Mouse (Mus musculus): ENCODE measurements around the gene Telo2. TPM values are rescaled to one million over a fixed set of nuclear protein-coding genes. Genes with fewer than 3 reads are reported as not detected.

Telo2 gene
- polyA plus RNA-seq, 1 experiment = 2.0 TPM

DNA sequence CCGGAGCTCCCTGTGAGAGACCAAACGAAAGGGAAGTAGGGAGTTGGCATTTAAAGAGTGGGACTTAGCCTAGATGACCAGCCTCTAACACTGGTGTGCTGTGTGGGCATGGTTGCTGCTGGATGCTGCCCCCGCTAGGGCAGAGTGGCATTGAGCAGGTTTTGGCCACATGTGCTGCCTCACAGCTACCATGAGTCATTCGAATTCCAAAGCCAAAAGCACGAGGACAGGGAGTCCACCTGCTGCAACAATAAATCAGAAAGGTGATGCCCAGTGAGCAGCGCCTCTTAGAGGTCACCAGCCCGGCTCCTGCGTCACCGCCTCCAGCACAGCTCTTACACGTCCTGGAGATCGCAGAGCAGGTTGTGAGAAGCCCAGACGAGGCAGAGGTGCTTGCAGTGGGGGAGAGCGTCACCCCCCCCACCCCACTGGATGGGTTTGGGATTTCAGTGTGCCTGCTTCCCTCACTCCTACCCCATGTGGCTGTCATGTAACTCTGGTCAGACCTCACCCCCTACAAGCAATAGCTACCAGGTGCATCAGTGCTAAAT is 30.9 kb downstream of the Telo2 start:
- Histone ChIP-seq H3K4me1 (ENCODE audit: control insufficient read depth) (peaks cover 46% of the 10 kb centered on the region), H3K36me3 (ENCODE audit: control insufficient read depth) (peaks cover 22% of the 10 kb centered on the region), H3K9me3 (ENCODE audit: control insufficient read depth, low read length) (peaks cover 5% of the 10 kb centered on the region), H3K27me3 (ENCODE audit: control insufficient read depth) (no peaks in the 10 kb centered on the region), H3K4me3 (replicated peaks) (no peak overlapping the region)
- TF ChIP-seq GATA1 (IDR thresholded peaks at IDR 0.05; ENCODE audit: low read length) = no peak
- no peak for TF ChIP-seq TAL1 (IDR thresholded peaks at IDR 0.05; ENCODE audit: low read length)

DNA sequence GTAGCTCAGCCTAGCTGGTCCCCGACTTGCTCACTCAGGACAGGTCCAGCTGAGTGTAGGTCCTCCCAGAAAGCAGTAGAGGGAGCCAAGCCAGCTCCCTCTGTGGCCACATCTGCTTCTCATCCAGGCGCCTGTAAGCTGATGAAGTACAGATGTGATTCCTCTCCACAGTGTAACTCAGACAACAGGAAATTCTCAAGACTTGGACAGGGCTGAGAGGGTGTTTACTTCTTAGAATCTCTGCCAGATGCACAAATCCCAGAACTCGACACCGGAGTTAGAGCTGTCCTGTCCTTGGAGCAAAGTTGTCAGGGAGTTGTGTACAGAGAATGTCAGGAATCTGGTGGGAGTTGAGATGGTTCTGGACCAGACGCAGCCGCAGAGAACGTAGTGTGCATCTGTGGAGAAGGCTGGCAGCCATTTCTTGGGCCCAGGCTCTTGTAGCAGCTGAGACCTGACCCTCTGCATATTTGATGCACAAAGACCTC is 32.3 kb downstream of the Telo2 start, which contains the start of gene Tmem204:
Gene Tmem204, minus strand, starts transcription at position 148 of the 488 bp plus-strand sequence.
- TF ChIP-seq TAL1 (IDR thresholded peaks at IDR 0.05; ENCODE audit: low read length) (no peak), GATA1 (IDR thresholded peaks at IDR 0.05; ENCODE audit: low read length) (no peak)
- Histone ChIP-seq H3K4me1 (ENCODE audit: control insufficient read depth) (peaks cover 32% of the 10 kb centered on the region), H3K36me3 (ENCODE audit: control insufficient read depth) (peaks cover 10% of the 10 kb centered on the region), H3K4me3 (replicated peaks) (no peak within 1 kb of the TSS), H3K27me3 (ENCODE audit: control insufficient read depth) (no peaks in the 10 kb centered on the region), H3K9me3 (ENCODE audit: control insufficient read depth, low read length) (peaks cover 2% of the 10 kb centered on the region)

DNA sequence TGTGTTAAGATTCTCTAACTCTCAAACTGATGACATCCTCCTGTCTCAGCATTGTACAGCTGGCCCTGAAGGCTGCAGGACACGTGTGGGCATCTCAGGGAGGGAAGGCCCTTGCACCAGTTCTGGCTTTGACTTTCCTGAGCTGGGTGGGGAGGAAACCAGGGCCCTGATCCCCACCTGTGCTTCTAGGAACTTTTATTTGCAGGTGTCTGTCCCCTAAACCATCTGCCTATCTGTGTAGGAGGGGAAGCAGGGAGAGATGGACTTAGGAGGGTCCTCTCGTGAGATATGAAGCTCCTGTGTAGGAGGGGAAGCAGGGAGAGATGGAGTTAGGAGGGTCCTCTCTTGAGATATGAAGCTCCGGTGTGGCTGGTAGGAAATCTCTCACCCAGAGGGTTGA is 32.9 kb downstream of the Telo2 start:
- peaks cover 4% of the 10 kb centered on the region for H3K36me3 ChIP-seq (ENCODE audit: control insufficient read depth)
- H3K9me3 ChIP-seq (ENCODE audit: control insufficient read depth, low read length) = no peaks in the 10 kb centered on the region
- no peaks in the 10 kb centered on the region for H3K27me3 ChIP-seq (ENCODE audit: control insufficient read depth)
- H3K4me1 ChIP-seq (ENCODE audit: control insufficient read depth) = peaks cover 26% of the 10 kb centered on the region
- H3K4me3 ChIP-seq (replicated peaks) = no peak overlapping the region
- TF ChIP-seq GATA1 (IDR thresholded peaks at IDR 0.05; ENCODE audit: low read length) (no peak), TAL1 (IDR thresholded peaks at IDR 0.05; ENCODE audit: low read length) (no peak)

DNA sequence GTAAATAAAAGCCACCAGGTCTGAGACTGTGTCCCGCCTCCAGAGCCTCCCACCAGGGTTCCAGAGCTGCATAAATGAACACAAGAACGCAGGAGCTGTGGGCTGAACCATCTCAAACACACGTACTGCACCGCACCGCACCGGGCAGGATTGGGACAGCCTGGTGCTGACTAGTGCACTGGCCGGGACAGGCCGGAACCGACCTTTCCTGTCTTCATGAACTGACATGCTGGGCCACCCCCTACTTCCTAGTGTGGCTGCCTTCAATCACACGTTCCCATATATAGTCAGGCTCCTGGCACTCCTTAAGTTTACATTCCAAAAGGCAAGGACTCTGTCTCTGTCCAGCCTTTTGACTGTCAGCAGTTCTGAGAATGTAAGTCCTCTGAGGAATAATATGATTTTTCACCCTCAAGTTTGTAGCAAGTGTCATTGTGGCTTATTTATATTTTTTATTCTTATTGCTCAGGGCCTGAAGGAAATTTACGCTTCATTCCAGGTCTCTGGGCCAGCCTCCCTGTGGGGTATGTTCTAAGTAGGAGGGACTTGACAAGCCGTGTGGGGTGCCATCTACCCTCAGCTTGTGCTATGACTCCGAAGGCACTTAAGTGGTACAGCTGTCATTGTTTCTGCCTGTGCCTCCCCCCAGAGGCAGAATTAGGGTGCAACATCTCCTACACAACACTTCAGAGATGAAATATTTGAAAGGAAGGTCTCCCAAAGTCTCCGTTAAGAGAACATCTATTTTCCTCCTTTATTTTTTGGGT is 33.5 kb downstream of the Telo2 start:
- no peak overlapping the region for H3K4me3 ChIP-seq (replicated peaks)
- TF ChIP-seq GATA1 (IDR thresholded peaks at IDR 0.05; ENCODE audit: low read length) (no peak), TAL1 (IDR thresholded peaks at IDR 0.05; ENCODE audit: low read length) (no peak)
- no peaks in the 10 kb centered on the region; the same call in 1 of the 2 replicates for H3K36me3 ChIP-seq (ENCODE audit: control insufficient read depth)
- no peaks in the 10 kb centered on the region for H3K27me3 ChIP-seq (ENCODE audit: control insufficient read depth)
- no peaks in the 10 kb centered on the region for H3K9me3 ChIP-seq (ENCODE audit: control insufficient read depth, low read length)
- peaks cover 19% of the 10 kb centered on the region for H3K4me1 ChIP-seq (ENCODE audit: control insufficient read depth)

DNA sequence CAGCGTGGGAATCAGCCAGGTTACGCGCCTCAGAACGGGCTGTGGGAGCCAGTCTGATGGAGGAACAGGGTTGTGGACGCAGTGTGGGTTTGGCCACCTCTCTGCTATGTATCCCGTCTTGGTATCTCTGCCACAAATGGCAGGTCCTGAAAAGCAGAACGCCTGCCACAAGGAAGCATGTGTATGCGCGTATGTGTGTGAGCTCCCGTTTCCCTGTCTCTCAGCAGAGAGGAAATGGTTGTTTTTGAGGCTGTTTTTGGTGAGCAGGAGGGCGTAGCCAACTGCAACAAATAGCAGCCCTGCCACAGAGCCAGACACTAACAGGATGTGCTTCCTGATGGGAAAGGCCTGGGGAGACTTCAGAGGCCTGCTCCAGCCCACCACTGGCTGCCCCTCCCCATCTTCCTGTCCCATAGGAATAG is 34.8 kb downstream of the Telo2 start:
- no peak overlapping the region for H3K4me3 ChIP-seq (replicated peaks)
- TF ChIP-seq GATA1 (IDR thresholded peaks at IDR 0.05; ENCODE audit: low read length) (no peak), TAL1 (IDR thresholded peaks at IDR 0.05; ENCODE audit: low read length) (no peak)
- H3K9me3 ChIP-seq (ENCODE audit: control insufficient read depth, low read length) = no peaks in the 10 kb centered on the region
- no peaks in the 10 kb centered on the region; the same call in 1 of the 2 replicates for H3K36me3 ChIP-seq (ENCODE audit: control insufficient read depth)
- no peaks in the 10 kb centered on the region for H3K27me3 ChIP-seq (ENCODE audit: control insufficient read depth)
- H3K4me1 ChIP-seq (ENCODE audit: control insufficient read depth) = peaks cover 6% of the 10 kb centered on the region

DNA sequence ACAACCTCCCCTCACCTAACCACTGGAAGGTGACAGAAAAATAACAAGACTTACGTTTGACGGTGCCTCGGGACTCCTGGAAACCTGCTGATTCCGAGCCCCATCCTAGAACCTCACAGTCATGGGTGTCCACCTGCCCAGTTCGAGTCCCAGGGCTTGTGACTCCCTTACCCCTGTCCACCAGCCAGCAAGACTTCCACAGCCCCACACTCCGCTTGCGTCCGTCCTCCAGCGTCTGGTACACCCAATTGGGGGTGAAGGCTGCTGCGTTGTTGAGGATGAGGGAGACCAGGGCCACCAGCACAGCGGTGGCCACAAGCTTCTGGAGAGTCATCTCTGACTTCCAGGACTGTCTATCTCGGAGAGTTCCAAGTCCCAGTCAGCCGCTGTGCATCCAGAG is 35.6 kb downstream of the Telo2 start:
- H3K9me3 ChIP-seq (ENCODE audit: control insufficient read depth, low read length) = no peaks in the 10 kb centered on the region
- no peaks in the 10 kb centered on the region; the same call in 1 of the 2 replicates for H3K36me3 ChIP-seq (ENCODE audit: control insufficient read depth)
- H3K4me3 ChIP-seq (replicated peaks) = peak overlapping the region; percentile 8
- no peaks in the 10 kb centered on the region for H3K4me1 ChIP-seq (ENCODE audit: control insufficient read depth)
- H3K27me3 ChIP-seq (ENCODE audit: control insufficient read depth) = no peaks in the 10 kb centered on the region
- no peak for TF ChIP-seq TAL1 (IDR thresholded peaks at IDR 0.05; ENCODE audit: low read length)
- no peak for TF ChIP-seq GATA1 (IDR thresholded peaks at IDR 0.05; ENCODE audit: low read length)

DNA sequence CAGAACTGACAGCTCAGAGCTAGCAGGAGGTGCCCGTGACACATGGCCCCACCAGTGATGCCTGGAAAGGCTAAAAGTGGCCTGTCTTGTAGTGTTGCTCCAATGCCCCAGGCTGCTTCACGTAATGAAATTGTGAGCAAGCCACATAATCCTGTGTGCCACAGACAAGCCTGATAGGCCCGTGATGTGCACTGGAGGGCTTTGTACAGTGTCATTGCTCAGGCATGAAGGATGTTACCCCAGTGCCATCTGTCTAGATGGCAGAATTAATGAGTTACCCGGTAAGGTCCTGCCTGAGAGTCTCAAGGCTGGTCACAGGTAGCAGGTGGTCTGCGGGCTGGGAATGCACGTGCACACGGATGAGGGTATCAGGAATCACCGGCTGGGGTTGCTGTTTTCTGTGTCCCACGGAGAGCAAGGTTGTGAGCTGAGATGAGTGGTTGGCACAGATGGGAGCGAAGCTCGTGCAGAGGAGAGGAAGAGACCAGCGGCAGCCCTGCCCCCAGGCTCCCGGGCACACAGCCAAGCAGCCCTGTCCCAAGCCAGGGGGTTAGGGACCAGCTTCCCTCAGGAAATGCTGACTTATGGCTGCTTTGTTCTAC is 37.9 kb downstream of the Telo2 start:
- Histone ChIP-seq H3K27me3 (ENCODE audit: control insufficient read depth) (no peaks in the 10 kb centered on the region), H3K36me3 (ENCODE audit: control insufficient read depth) (no peaks in the 10 kb centered on the region; the same call in 1 of the 2 replicates), H3K4me1 (ENCODE audit: control insufficient read depth) (no peaks in the 10 kb centered on the region), H3K4me3 (replicated peaks) (no peak overlapping the region), H3K9me3 (ENCODE audit: control insufficient read depth, low read length) (no peaks in the 10 kb centered on the region)
- no peak for TF ChIP-seq GATA1 (IDR thresholded peaks at IDR 0.05; ENCODE audit: low read length)
- TF ChIP-seq TAL1 (IDR thresholded peaks at IDR 0.05; ENCODE audit: low read length) = no peak

DNA sequence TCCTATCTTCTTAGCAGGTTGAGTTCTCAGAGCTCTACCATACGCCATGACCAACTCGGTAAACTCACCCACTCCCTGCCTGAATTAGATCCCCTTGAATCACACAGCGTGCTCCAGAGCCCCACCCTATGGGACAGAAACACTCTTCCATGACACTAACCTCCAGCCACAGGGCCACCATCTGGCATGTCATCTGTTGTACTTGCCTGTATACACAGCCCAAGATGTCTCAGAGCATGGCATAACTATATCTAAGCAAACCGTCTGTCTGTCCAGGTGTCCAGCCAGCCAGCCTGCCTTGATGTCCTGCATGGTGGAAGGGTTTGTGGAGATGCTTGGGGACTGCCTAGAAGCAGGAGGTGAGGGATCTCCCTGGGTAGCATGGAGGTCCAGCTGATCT is 38.9 kb downstream of the Telo2 start:
- H3K4me3 ChIP-seq (replicated peaks) = no peak overlapping the region
- H3K9me3 ChIP-seq (ENCODE audit: control insufficient read depth, low read length) = no peaks in the 10 kb centered on the region
- H3K4me1 ChIP-seq (ENCODE audit: control insufficient read depth) = no peaks in the 10 kb centered on the region
- H3K27me3 ChIP-seq (ENCODE audit: control insufficient read depth) = no peaks in the 10 kb centered on the region
- H3K36me3 ChIP-seq (ENCODE audit: control insufficient read depth) = no peaks in the 10 kb centered on the region; the same call in 1 of the 2 replicates
- TF ChIP-seq GATA1 (IDR thresholded peaks at IDR 0.05; ENCODE audit: low read length) (no peak), TAL1 (IDR thresholded peaks at IDR 0.05; ENCODE audit: low read length) (no peak)

DNA sequence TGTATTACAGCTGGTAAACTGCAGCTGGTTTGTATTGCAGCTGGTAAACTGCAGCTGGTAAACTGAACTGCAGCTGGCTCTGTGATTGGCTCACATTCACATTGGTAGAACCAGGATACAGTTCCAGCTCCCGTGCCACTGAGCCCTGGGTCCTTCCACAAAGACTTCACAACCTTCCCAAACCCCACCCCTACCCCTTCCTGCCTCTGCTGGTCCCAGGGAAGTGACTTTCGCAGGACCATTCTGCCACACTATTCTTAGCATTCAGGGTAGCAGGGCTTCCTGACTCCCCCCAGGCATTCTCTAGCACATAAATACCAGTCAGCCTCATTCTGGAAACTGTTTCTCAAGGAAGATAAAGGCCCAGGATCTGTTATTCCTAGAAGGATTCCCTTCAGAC is 47.1 kb downstream of the Telo2 start:
- Histone ChIP-seq H3K9me3 (ENCODE audit: control insufficient read depth, low read length) (no peaks in the 10 kb centered on the region), H3K4me1 (ENCODE audit: control insufficient read depth) (peaks cover 8% of the 10 kb centered on the region), H3K27me3 (ENCODE audit: control insufficient read depth) (no peaks in the 10 kb centered on the region), H3K36me3 (ENCODE audit: control insufficient read depth) (peaks cover 3% of the 10 kb centered on the region), H3K4me3 (replicated peaks) (no peak overlapping the region)
- no peak for TF ChIP-seq GATA1 (IDR thresholded peaks at IDR 0.05; ENCODE audit: low read length)
- no peak for TF ChIP-seq TAL1 (IDR thresholded peaks at IDR 0.05; ENCODE audit: low read length)

All from erythroblast, embryonic 14.5 days (primary cell).